ENCODE assay signal across 17 mouse cellular contexts in genomic region chr15:25913659-25914058, GRCm38 (mm10).
A peak's percentile ranks its signal among the peaks of the same experiment; 100 is the strongest.
DNase-seq lines count a peak whose midpoint lies in the region; ATAC-seq lines count a peak whose summit lies in the region.
"Had no signal": no experiment of that assay in that cellular context is flagged by ENCODE, and none has a peak within 500 bp of the region (broad histone marks: within the 10 kb centered on the region; RNA-seq: fewer than 3 reads in every experiment).

No protein-coding gene starts in this region.

- 74% methylated on average over 9 of the region's 9 CpGs for WGBS in heart, embryonic 10.5 days
- 59% methylated on average over 9 of the region's 9 CpGs for WGBS in liver, embryonic 12.5 days (ENCODE audit: insufficient replicate concordance)
- 70% methylated on average over 9 of the region's 9 CpGs for WGBS in liver, embryonic 11.5 days
- 89% methylated on average over 9 of the region's 9 CpGs for WGBS in midbrain, embryonic 16.5 days

- no peak for DNase-seq in heart, embryonic 10.5 days (ENCODE audit: low spot score)
- no peak for DNase-seq in heart, postnatal 36 days
- no peak for DNase-seq in liver, embryonic 11.5 days (ENCODE audit: low spot score)
- DNase-seq in kidney, postnatal 36 days: peak; percentile 42 to 88
- no peak for DNase-seq in neural tube, embryonic 10.5 days (ENCODE audit: extremely low spot score, low spot score)
- no peak for DNase-seq in layer of hippocampus, postnatal 14 days (ENCODE audit: low spot score in 2 of 2)
- DNase-seq: adrenal gland, postnatal 14 days; cerebellum, adult 11-12 months; cerebellum, postnatal 25 days had no signal

- intact Hi-C loops in heart, postnatal 36 days (cut with DNase I): no loop called here

- H3K4me3 ChIP-seq in heart, embryonic 10.5 days: no peak overlapping the region
- no peak overlapping the region for H3K4me3 ChIP-seq in liver, embryonic 12.5 days
- H3K4me3 ChIP-seq in liver, embryonic 11.5 days (ENCODE audit: low read depth, low read length): no peak overlapping the region
- H3K4me3 ChIP-seq in midbrain, embryonic 16.5 days (ENCODE audit: low read depth, low read length): no peak overlapping the region
- H3K4me3 ChIP-seq: forebrain, embryonic 13.5 days; left cerebral cortex, adult 2 months; limb, embryonic 10.5 days; lung, embryonic 15.5 days; midbrain, embryonic 12.5 days had no signal

- ATAC-seq in liver, embryonic 12.5 days: 0 out of 2 replicates have a peak, but pooled peaks have one; percentile 22
- ATAC-seq in liver, embryonic 11.5 days (replicated peaks; ENCODE audit: low FRiP score): no peak
- no peak for ATAC-seq in midbrain, embryonic 16.5 days
- ATAC-seq: forebrain, embryonic 13.5 days had no signal

- H3K4me1 ChIP-seq in heart, embryonic 10.5 days: peaks cover 44% of the 10 kb centered on the region
- peaks cover 9% of the 10 kb centered on the region; the same call in 1 of the 2 replicates for H3K4me1 ChIP-seq in liver, embryonic 12.5 days
- H3K4me1 ChIP-seq in liver, embryonic 11.5 days (replicated peaks; ENCODE audit: control insufficient read depth, insufficient read depth, low read length): peaks cover 9% of the 10 kb centered on the region
- H3K4me1 ChIP-seq in midbrain, embryonic 16.5 days (ENCODE audit: control insufficient read depth, insufficient read depth, low read length): peaks cover 18% of the 10 kb centered on the region

- H3K27me3 ChIP-seq in heart, embryonic 10.5 days (ENCODE audit: insufficient read depth, poor library complexity, severe bottlenecking): no peaks in the 10 kb centered on the region
- no peaks in the 10 kb centered on the region for H3K27me3 ChIP-seq in liver, embryonic 12.5 days (replicated peaks)
- H3K27me3 ChIP-seq in liver, embryonic 11.5 days (replicated peaks; ENCODE audit: control insufficient read depth, insufficient read depth, low read length): no peaks in the 10 kb centered on the region
- no peaks in the 10 kb centered on the region for H3K27me3 ChIP-seq in midbrain, embryonic 16.5 days (ENCODE audit: control insufficient read depth, insufficient read depth, low read depth, low read length)
- H3K27me3 ChIP-seq: forebrain, embryonic 13.5 days; lung, embryonic 15.5 days; midbrain, embryonic 12.5 days had no signal

- no peak overlapping the region for H3K9ac ChIP-seq in liver, embryonic 12.5 days
- no peak overlapping the region for H3K9ac ChIP-seq in liver, embryonic 11.5 days (ENCODE audit: low read depth, low read length)
- H3K9ac ChIP-seq in midbrain, embryonic 16.5 days (ENCODE audit: low read depth, low read length): no peak overlapping the region
- H3K9ac ChIP-seq: forebrain, embryonic 13.5 days; lung, embryonic 15.5 days; midbrain, embryonic 12.5 days had no signal

- no peaks in the 10 kb centered on the region for H3K9me3 ChIP-seq in heart, embryonic 10.5 days
- no peaks in the 10 kb centered on the region for H3K9me3 ChIP-seq in liver, embryonic 12.5 days (replicated peaks)
- no peaks in the 10 kb centered on the region for H3K9me3 ChIP-seq in liver, embryonic 11.5 days (ENCODE audit: control insufficient read depth, low read length)
- no peaks in the 10 kb centered on the region for H3K9me3 ChIP-seq in midbrain, embryonic 16.5 days (replicated peaks; ENCODE audit: control insufficient read depth, low read length, poor library complexity, severe bottlenecking)
- H3K9me3 ChIP-seq: forebrain, embryonic 13.5 days; limb, embryonic 10.5 days; lung, embryonic 15.5 days; midbrain, embryonic 12.5 days had no signal

- H3K4me2 ChIP-seq in liver, embryonic 12.5 days: no peak overlapping the region
- no peak overlapping the region for H3K4me2 ChIP-seq in liver, embryonic 11.5 days
- no peak overlapping the region for H3K4me2 ChIP-seq in midbrain, embryonic 16.5 days (ENCODE audit: low read length)
- H3K4me2 ChIP-seq: forebrain, embryonic 13.5 days; lung, embryonic 15.5 days; midbrain, embryonic 12.5 days had no signal

- H3K27ac ChIP-seq in heart, embryonic 10.5 days: peak overlapping the region; percentile 67; the same call in 1 of the 2 replicates
- no peak overlapping the region for H3K27ac ChIP-seq in liver, embryonic 12.5 days
- H3K27ac ChIP-seq in liver, embryonic 11.5 days (ENCODE audit: low read depth, low read length): no peak overlapping the region
- no peak overlapping the region for H3K27ac ChIP-seq in midbrain, embryonic 16.5 days (ENCODE audit: low read length)
- H3K27ac ChIP-seq: forebrain, embryonic 13.5 days; left cerebral cortex, adult 2 months; limb, embryonic 10.5 days; lung, embryonic 15.5 days; macrophage; midbrain, embryonic 12.5 days had no signal

- H3K36me3 ChIP-seq in heart, embryonic 10.5 days: no peaks in the 10 kb centered on the region
- no peaks in the 10 kb centered on the region for H3K36me3 ChIP-seq in liver, embryonic 12.5 days
- no peaks in the 10 kb centered on the region for H3K36me3 ChIP-seq in liver, embryonic 11.5 days (ENCODE audit: control insufficient read depth, insufficient read depth, low read length)
- no peaks in the 10 kb centered on the region for H3K36me3 ChIP-seq in midbrain, embryonic 16.5 days (ENCODE audit: control insufficient read depth, insufficient read depth, low read length)
- H3K36me3 ChIP-seq: limb, embryonic 10.5 days; lung, embryonic 15.5 days; midbrain, embryonic 12.5 days had no signal

Comparison
In these comparisons a context has a peak if more than half of its experiments do, and no peak if none do; other contexts are left out.
1. DNase-seq: peak in kidney, postnatal 36 days (2 of 2); none in heart, embryonic 10.5 days (single experiment), heart, postnatal 36 days (0 of 2), liver, embryonic 11.5 days (single experiment), neural tube, embryonic 10.5 days (single experiment) and layer of hippocampus, postnatal 14 days (0 of 2).